Mouse (Mus musculus): ENCODE results near the gene Dyrk2. TPM values are rescaled to one million over a fixed set of nuclear protein-coding genes. Genes with fewer than 3 reads are reported as not detected.

Gene Dyrk2
- 10.9 and 12.4 TPM in 2 replicates for polyA plus RNA-seq (2015; fragmentation: Nextera tagmentation; extraction: Ambion mirVana)

DNA sequence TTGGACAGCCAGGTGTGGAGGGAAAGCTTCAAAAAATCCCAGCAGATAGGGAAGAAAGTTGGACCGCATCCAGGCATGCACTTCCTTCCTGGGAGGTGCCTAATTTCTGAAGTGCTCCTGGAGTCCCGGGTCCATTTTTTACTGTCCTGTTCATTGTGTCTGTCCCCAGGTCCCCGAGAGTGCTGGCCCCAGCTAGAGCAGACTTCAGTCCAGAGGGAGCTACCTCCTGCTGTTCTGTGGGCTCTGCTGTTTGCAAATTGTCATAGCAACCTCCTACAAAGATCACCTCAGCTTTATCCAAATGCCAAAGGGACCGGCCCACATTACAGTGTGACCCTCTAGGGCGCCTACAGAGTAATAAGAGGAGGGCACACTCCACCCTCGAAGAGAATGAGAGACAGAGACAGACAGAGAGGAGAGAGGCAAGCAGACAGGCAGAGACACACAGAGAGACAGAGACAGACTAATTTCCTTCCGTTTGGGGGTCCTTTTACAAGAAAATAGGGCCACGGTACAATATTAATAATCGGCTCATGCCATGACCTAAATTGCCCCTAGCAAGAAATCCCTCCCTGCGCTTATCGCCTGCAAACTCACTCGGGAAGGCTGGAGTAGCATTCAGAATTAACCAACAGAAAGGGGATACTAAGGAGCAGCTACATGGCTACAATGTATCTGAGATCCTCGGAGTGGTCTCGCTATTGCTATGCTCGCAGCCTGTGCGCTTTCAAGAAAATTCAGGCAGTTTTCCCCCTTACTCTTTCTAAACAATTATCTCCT is at the start of gene Dyrk2:
Gene Dyrk2, minus strand, starts transcription at position 9 of the 780 bp plus-strand sequence.
- no peaks in the 10 kb centered on the region for H3K27me3 ChIP-seq
- no peaks in the 10 kb centered on the region for H3K9me3 ChIP-seq
- peak within 1 kb of the TSS; percentile 97 for H3K4me3 ChIP-seq
- WGBS: 4% methylated on average over 16 of the region's 16 CpGs
- no peaks in the 10 kb centered on the region for H3K36me3 ChIP-seq
- peak within 1 kb of the TSS; percentile 97 for H3K27ac ChIP-seq (replicated peaks)
- H3K4me1 ChIP-seq (replicated peaks): peaks cover 29% of the 10 kb centered on the region
- peak within 1 kb of the TSS; percentile 95 for H3K9ac ChIP-seq
- H3K4me2 ChIP-seq: peak within 1 kb of the TSS; percentile 91
- ATAC-seq (ENCODE audit: low FRiP score, low read depth): no peak; the same call in 1 of the 2 replicates

DNA sequence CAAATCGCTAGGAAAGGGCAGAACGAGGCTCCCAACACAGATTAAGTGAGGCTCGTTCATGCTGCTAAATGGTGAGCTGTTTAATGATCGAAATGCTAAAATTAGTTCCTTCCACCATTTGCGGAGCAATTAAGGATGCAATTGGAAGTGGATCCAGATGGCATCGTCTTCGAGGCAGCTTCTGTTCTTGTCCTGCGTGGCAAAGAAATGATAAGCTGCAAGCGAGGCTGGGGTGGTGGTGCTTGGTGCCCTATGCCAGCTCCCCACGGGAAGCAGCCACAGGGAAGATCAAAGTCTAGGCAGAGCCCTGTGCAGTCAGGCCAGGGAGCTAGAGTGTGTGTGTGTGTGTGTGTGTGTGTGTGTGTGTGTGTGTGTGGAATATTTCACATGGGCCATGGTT is 32.6 kb upstream of the Dyrk2 start:
- Histone ChIP-seq H3K9me3 (no peaks in the 10 kb centered on the region), H3K36me3 (no peaks in the 10 kb centered on the region), H3K4me1 (replicated peaks) (no peaks in the 10 kb centered on the region), H3K27me3 (no peaks in the 10 kb centered on the region), H3K27ac (replicated peaks) (no peak overlapping the region), H3K4me3 (no peak overlapping the region), H3K9ac (no peak overlapping the region), H3K4me2 (no peak overlapping the region)
- no peak for ATAC-seq (ENCODE audit: low FRiP score, low read depth)
- WGBS: 65% methylated on average over 10 of the region's 10 CpGs

DNA sequence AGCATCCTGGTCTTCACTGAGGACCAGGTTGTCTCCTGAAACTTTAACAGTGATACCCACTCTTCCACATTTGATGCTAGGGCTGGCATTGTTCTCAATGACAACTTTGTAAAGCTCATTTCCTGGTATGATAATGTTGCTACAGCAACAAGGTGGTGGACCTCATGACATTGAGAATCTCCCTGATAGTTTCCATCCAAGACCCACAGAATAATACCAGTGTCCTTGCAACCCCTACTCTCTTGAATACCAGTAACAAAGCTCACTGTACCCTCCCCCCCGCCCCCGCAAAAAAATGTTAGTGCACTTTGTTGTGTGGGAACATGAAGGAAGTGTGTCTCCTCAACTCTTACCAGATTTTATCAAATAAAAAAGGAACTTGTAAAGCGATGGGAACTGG is 23.6 kb upstream of the Dyrk2 start:
- H3K4me2 ChIP-seq: no peak overlapping the region
- no peak overlapping the region for H3K27ac ChIP-seq (replicated peaks)
- no peaks in the 10 kb centered on the region for H3K9me3 ChIP-seq
- WGBS: 88% methylated on average over 3 of the region's 3 CpGs
- H3K4me1 ChIP-seq (replicated peaks): no peaks in the 10 kb centered on the region
- H3K9ac ChIP-seq: no peak overlapping the region
- no peak for ATAC-seq (ENCODE audit: low FRiP score, low read depth)
- no peak overlapping the region for H3K4me3 ChIP-seq
- H3K36me3 ChIP-seq: no peaks in the 10 kb centered on the region
- no peaks in the 10 kb centered on the region for H3K27me3 ChIP-seq

DNA sequence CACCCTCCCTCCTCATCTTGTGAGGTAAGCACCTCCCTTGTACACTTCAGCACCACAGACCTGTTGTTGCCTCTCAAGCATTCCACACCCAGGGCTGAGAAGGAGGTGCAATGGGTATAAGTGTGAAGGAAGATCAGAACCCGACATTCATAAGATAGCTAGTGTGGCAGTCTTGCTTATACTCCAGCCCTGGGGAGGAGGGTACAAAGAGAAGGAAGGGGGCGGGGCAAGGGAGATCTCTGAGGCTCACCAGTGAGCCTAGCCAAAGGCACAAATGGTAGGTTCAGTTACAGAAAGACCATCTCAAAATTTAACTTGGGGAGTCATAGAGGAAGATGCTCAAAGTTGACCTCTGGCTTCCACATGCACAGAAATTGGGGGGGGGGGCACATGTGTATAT is 14.1 kb upstream of the Dyrk2 start:
- ATAC-seq (ENCODE audit: low FRiP score, low read depth): no peak
- no peaks in the 10 kb centered on the region for H3K9me3 ChIP-seq
- H3K27ac ChIP-seq (replicated peaks): no peak overlapping the region
- 94% methylated on average over 2 of the region's 2 CpGs for WGBS
- H3K9ac ChIP-seq: no peak overlapping the region
- no peaks in the 10 kb centered on the region for H3K36me3 ChIP-seq
- no peak overlapping the region for H3K4me3 ChIP-seq
- no peak overlapping the region for H3K4me2 ChIP-seq
- H3K27me3 ChIP-seq: no peaks in the 10 kb centered on the region
- H3K4me1 ChIP-seq (replicated peaks): no peaks in the 10 kb centered on the region

DNA sequence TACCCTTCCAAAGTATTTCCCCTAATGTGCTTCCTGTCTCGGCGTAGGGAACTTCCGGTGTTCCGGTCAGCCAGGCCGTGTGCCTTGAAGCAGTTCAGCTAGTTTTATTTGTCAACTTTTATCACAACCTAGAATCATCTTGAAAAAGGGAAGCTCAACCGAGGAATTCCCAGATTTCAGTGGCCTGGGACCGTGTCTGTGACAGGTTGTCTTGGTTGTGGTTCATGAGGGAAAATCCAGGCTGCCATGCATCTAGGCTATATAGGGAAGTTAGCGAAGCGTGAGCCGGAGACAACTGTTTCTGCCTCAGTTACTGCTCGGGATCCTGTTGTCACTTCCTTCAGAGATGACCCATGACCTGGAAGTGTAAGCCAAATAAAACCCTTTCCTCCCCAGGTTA is 13.3 kb upstream of the Dyrk2 start:
- Histone ChIP-seq H3K4me1 (replicated peaks) (no peaks in the 10 kb centered on the region), H3K9me3 (no peaks in the 10 kb centered on the region), H3K27me3 (no peaks in the 10 kb centered on the region), H3K36me3 (no peaks in the 10 kb centered on the region), H3K9ac (no peak overlapping the region), H3K4me2 (no peak overlapping the region), H3K27ac (replicated peaks) (no peak overlapping the region), H3K4me3 (no peak overlapping the region)
- no peak for ATAC-seq (ENCODE audit: low FRiP score, low read depth)
- WGBS: 91% methylated on average over 11 of the region's 11 CpGs

DNA sequence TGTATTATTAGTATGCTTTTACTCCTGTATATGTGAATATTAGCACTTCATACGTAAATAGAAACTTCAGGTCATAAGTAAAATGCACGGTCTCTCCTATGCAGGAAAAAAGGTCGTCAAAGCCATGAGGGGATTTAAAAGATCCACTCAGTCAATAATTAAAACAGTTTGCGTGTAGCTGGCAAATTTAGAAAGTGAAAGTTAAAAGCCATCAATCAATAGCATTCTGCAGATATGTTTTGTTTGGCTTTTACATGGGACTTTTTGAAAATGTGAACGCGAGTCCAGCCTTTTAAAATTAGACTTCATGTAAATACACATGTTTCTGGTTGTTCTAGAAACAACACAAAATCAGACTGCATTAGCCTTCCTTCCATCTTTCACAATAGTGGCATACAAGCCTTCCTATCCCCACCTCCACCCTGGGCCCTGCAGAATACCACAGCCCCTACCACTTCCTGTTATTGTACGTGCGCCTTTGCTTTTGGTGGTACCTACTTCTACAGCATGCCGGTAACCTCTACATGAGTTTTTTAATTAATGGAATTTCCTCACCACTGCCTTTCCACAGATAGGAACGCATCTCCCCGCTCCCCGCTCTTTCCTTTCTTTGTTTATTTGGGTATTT is 12.4 kb upstream of the Dyrk2 start:
- Histone ChIP-seq H3K9me3 (no peaks in the 10 kb centered on the region), H3K4me1 (replicated peaks) (no peaks in the 10 kb centered on the region), H3K36me3 (no peaks in the 10 kb centered on the region), H3K27me3 (no peaks in the 10 kb centered on the region), H3K27ac (replicated peaks) (no peak overlapping the region), H3K4me2 (no peak overlapping the region), H3K4me3 (no peak overlapping the region), H3K9ac (no peak overlapping the region)
- 89% methylated on average over 12 of the region's 12 CpGs for WGBS
- no peak for ATAC-seq (ENCODE audit: low FRiP score, low read depth)

DNA sequence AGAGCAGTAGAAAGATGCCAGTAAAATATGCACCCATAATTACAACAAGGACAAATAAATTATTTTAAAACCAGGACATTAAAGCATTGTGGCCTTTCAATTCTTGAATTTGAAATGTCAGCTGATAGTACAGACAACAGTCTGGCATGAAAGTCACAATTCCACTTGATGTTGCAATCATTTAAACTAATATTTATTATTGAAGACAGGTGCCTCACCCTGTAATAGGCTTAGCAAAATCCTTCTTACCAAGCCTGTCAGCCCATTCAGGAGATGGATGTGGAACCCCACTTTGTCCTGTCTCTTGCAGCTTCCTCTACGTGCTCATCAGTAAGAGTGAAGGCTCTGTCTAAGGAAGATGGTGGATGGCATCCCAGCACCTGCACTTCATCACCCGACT is 10.8 kb upstream of the Dyrk2 start:
- Histone ChIP-seq H3K27me3 (no peaks in the 10 kb centered on the region), H3K4me1 (replicated peaks) (no peaks in the 10 kb centered on the region), H3K27ac (replicated peaks) (no peak overlapping the region), H3K9me3 (no peaks in the 10 kb centered on the region), H3K4me2 (no peak overlapping the region), H3K9ac (no peak overlapping the region), H3K4me3 (no peak overlapping the region), H3K36me3 (no peaks in the 10 kb centered on the region)
- no peak for ATAC-seq (ENCODE audit: low FRiP score, low read depth)
- 83% methylated on average over 2 of the region's 2 CpGs for WGBS

DNA sequence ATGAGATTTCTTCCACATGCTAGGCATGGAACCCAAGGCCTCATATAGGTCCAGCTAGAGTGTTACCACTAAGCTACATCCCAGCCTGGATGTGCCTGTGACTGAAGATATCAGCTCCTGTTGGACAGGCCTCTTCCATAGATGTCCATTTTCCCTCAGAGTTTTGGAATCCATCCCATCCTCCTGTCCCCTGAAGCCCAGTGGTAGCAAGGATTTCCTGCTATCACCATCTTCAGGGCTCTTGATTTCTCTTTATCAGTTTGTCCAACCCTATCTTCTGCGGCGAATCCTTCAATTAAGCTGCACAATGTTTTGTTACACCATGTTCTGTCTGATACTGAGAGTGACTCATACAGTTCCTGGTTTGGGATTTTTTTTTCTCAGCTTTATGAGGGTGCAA is 2.2 kb upstream of the Dyrk2 start:
- no peak overlapping the region for H3K9ac ChIP-seq
- H3K27ac ChIP-seq (replicated peaks): no peak overlapping the region
- H3K4me3 ChIP-seq: no peak overlapping the region
- ATAC-seq (ENCODE audit: low FRiP score, low read depth): no peak
- H3K27me3 ChIP-seq: no peaks in the 10 kb centered on the region
- peaks cover 13% of the 10 kb centered on the region for H3K4me1 ChIP-seq (replicated peaks)
- 97% methylated on average over 2 of the region's 2 CpGs for WGBS
- no peaks in the 10 kb centered on the region for H3K9me3 ChIP-seq
- no peaks in the 10 kb centered on the region for H3K36me3 ChIP-seq
- H3K4me2 ChIP-seq: no peak overlapping the region

DNA sequence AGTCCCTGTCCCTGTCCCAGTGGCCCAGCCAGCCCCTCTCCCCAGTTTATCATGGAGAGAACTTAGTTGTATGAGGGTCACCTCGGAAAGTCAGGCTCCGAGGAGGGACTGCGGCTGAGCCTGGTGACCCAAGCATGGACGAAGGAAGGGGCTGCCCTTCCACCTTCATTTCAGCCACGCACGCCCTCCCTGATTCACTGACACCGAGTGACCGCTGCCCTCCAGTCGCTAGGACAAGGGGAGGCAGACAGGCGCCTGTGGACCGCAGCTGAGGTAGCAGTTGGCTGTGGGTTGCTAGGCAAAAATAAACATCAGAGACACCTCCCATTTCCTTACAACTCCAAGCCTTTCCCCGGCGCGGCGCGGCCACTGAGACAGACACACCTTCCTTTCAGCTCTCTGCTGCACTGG is 413 bp downstream of the Dyrk2 start:
- no peaks in the 10 kb centered on the region for H3K9me3 ChIP-seq
- 0% methylated on average over 16 of the region's 16 CpGs for WGBS
- H3K36me3 ChIP-seq: 0 out of 2 replicates have a peak, but pooled peaks cover 3% of the 10 kb centered on the region
- H3K27ac ChIP-seq (replicated peaks): peak overlapping the region; percentile 97
- peak overlapping the region; percentile 95 for H3K9ac ChIP-seq
- peak overlapping the region; percentile 91 for H3K4me2 ChIP-seq
- H3K4me1 ChIP-seq (replicated peaks): peaks cover 36% of the 10 kb centered on the region
- H3K4me3 ChIP-seq: peak overlapping the region; percentile 97
- no peaks in the 10 kb centered on the region for H3K27me3 ChIP-seq
- peak; percentile 69 for ATAC-seq (ENCODE audit: low FRiP score, low read depth)

DNA sequence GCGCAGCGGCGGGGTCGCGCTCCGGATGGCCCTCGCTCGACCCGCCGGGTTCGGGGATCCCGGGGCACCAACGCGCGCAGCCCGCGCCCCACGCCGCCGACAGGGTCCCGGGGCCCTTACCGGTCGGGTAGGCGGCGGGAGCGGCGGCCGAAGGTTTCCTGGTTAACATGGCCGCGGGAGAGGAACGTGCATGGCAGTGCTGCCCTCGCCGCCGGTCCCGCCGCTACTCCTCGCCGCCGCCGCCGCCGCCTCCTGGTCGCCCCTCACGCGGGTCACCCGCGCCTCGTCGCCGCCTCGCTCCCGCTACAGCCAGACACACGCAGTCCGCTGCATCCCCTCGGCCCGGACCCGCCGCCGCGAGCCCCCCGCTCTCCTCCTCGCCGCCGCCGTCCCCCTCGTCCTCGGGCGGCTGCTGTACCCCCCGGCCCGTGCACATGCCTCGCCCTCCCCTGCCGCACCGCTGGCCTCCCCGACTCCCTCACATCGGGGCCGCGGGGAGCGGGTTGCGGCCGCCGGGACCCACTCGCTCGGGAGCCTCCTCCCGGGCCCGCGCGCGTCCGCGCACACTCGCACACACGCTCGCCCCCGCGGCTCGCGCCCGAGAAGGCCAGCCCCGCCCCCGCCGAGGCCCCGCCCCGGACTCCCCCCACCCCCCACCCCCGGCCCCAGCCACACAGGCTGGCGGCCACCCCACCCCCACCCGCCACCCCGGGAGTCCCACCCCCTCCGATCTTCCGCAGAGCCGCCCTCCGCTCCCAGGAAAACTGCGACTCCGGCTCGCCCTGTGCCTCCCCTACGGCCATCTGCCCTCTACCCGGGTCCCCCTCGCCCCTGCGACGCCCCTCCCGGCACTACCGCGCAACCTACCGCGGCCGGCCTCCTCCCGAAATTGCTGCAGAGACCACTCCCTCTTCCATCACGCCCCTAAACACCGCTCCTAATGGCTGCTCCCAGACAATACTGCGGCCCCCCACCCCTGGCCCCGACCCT is 1.1 kb downstream of the Dyrk2 start:
- H3K4me2 ChIP-seq: peak overlapping the region; percentile 91
- H3K9me3 ChIP-seq: no peaks in the 10 kb centered on the region
- H3K36me3 ChIP-seq: 0 out of 2 replicates have a peak, but pooled peaks cover 3% of the 10 kb centered on the region
- H3K4me3 ChIP-seq: peak overlapping the region; percentile 97
- H3K4me1 ChIP-seq (replicated peaks): peaks cover 42% of the 10 kb centered on the region
- peak overlapping the region; percentile 95 for H3K9ac ChIP-seq
- peak overlapping the region; percentile 97 for H3K27ac ChIP-seq (replicated peaks)
- under 1% methylated on average over 93 of the region's 130 CpGs for WGBS
- peak; percentile 89 for ATAC-seq (ENCODE audit: low FRiP score, low read depth)
- H3K27me3 ChIP-seq: no peaks in the 10 kb centered on the region

DNA sequence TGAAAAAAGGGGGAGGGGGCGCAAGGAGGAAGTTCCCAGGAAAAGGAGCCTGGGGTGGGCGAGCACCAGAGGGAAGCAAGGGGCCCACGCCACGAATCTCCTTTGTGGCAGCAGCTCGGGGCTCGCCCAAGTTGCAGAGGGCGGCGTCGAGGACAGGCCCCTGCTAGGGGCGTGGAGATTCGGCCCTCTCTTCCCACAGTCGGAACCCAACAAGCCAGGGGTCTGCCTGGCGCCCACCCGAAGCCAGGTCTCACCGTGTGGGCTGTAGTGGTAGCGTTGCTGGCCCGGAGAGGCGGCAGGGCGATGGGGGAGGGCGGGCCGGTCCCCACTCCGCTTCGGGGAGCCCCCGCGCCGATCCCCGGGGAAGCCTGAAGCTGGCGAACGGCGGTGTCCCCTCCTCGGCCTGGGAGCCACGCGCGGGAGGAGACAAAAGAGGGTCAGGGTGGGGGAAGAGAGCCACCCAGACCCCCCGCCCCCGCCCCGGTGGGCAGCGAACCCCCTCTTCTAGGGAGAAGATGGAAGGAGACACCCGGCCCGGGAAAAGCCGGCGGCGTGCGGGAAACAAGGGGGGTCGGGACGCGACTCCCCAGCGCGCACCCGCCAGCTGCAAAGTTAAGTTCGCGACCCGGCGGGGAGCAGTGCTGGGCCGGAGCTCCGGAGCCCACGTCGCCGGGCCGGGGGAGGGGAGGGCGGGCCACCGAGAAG is 2.0 kb downstream of the Dyrk2 start:
- ATAC-seq (ENCODE audit: low FRiP score, low read depth): peak; percentile 35
- Histone ChIP-seq H3K9me3 (no peaks in the 10 kb centered on the region), H3K9ac (peak overlapping the region; percentile 95), H3K27me3 (no peaks in the 10 kb centered on the region), H3K4me3 (peak overlapping the region; percentile 97), H3K36me3 (0 out of 2 replicates have a peak, but pooled peaks cover 3% of the 10 kb centered on the region), H3K4me1 (replicated peaks) (peaks cover 45% of the 10 kb centered on the region), H3K27ac (replicated peaks) (peak overlapping the region; percentile 97), H3K4me2 (peak overlapping the region; percentile 91)
- WGBS: 0% methylated on average over 33 of the region's 62 CpGs

Measured in hindbrain, embryonic 15.5 days (tissue).